Mouse (Mus musculus) CH12.LX (cell line): ENCODE measurements around the gene Sox12. TPM values are rescaled to one million over a fixed set of nuclear protein-coding genes. Genes with fewer than 3 reads are reported as not detected.

Experiments
- DNase-seq: peaks from one replicate; pipeline ENCODE4 v3.0.0-alpha.2; 2013; ENCODE audit errors: extremely low read depth
- H3K27ac ChIP-seq: 2 replicates; pipeline ENCODE4 v1.5.1; 2012; ENCODE audit warnings: low read depth, mild to moderate bottlenecking, control low read depth, moderate library complexity; ENCODE audit not compliant: insufficient read depth
- H3K27me3 ChIP-seq: replicated peaks from 2 replicates; pipeline ENCODE3; 2012; ENCODE audit warnings: inconsistent platforms
- H3K36me3 ChIP-seq, 2 experiments: replicated peaks in 1 of 2; 2 replicates each; pipeline versions ENCODE3 to v1.6.1; 2012; ENCODE audit warnings: inconsistent platforms in 1 of 2, low read length in 1 of 2, mild to moderate bottlenecking in 1 of 2, mixed read lengths in 1 of 2, moderate library complexity in 1 of 2; ENCODE audit not compliant: control insufficient read depth in 1 of 2, insufficient read depth in 1 of 2
- H3K4me1 ChIP-seq, 2 experiments: 2 replicates each; pipeline ENCODE4 v1.6.1; 2012; ENCODE audit warnings: inconsistent platforms in 1 of 2, moderate library complexity in 1 of 2; ENCODE audit not compliant: insufficient read depth in 2 of 2, control insufficient read depth in 1 of 2
- H3K4me2 ChIP-seq: 2 replicates; pipeline ENCODE4 v1.6.1; 2012; ENCODE audit warnings: low read depth, mild to moderate bottlenecking, control low read depth; ENCODE audit not compliant: poor library complexity, insufficient read depth, severe bottlenecking
- H3K4me3 ChIP-seq, 3 experiments: fragments of 150-350 bp in 1 of 3; sonication (generic) in 1 of 3; replicated peaks in 1 of 3; 2 replicates each; pipeline versions ENCODE3 to v1.5.1; 2011 to 2012; ENCODE audit warnings: low read depth in 2 of 3, low read length in 2 of 3, mild to moderate bottlenecking in 2 of 3, moderate library complexity in 2 of 3, control low read depth in 1 of 3, improper control_type of control experiment in 1 of 3, inconsistent platforms in 1 of 3, mixed read lengths in 1 of 3; ENCODE audit not compliant: poor library complexity in 1 of 3
- H3K79me2 ChIP-seq: replicated peaks from 2 replicates; pipeline ENCODE4 v1.6.1; 2012; ENCODE audit warnings: mild to moderate bottlenecking, moderate library complexity; ENCODE audit not compliant: control insufficient read depth, poor library complexity, insufficient read depth, severe bottlenecking; ENCODE audit errors: extremely low read depth
- H3K9ac ChIP-seq: 2 replicates; pipeline ENCODE4 v1.6.1; 2012; ENCODE audit warnings: low read depth, mild to moderate bottlenecking, control low read depth, moderate library complexity; ENCODE audit not compliant: insufficient read depth
- H3K9me3 ChIP-seq: replicated peaks from 2 replicates; pipeline ENCODE3; 2012; ENCODE audit warnings: low read length, inconsistent platforms, mixed read lengths
- CTCF ChIP-seq, 2 experiments: IDR thresholded peaks in 1 of 2; conservative IDR thresholded peaks in 1 of 2; 2 replicates each; pipeline ENCODE4 v1.5.1; 2011 to 2012; ENCODE audit warnings: low read depth in 2 of 2, low read length in 2 of 2, improper control_type of control experiment in 1 of 2, inconsistent platforms in 1 of 2, mild to moderate bottlenecking in 1 of 2, moderate library complexity in 1 of 2
- ELF1 ChIP-seq: IDR thresholded peaks from 2 replicates; pipeline ENCODE4 v1.6.1; 2014; ENCODE audit warnings: low read depth, mild to moderate bottlenecking, inconsistent platforms, low read length, improper control_type of control experiment
- ETS1 ChIP-seq: conservative IDR thresholded peaks from 2 replicates; pipeline ENCODE4 v1.6.1; 2012; ENCODE audit warnings: low read depth, mild to moderate bottlenecking, inconsistent platforms, low read length, improper control_type of control experiment, moderate library complexity
- HCFC1 ChIP-seq: IDR thresholded peaks from 2 replicates; pipeline ENCODE4 v1.6.1; 2012; ENCODE audit warnings: low read depth, mild to moderate bottlenecking, inconsistent platforms, low read length, improper control_type of control experiment
- JUN ChIP-seq: IDR thresholded peaks from 2 replicates; pipeline ENCODE4 v1.6.1; 2011; ENCODE audit warnings: low read depth, mild to moderate bottlenecking, low read length, improper control_type of control experiment, moderate library complexity; ENCODE audit not compliant: insufficient read depth
- MAZ ChIP-seq: IDR thresholded peaks from 2 replicates; pipeline ENCODE4 v1.6.1; 2012; ENCODE audit warnings: low read depth, mild to moderate bottlenecking, inconsistent platforms, low read length, improper control_type of control experiment, moderate library complexity
- MXI1 ChIP-seq: IDR thresholded peaks from 2 replicates; pipeline ENCODE4 v1.6.1; 2011; ENCODE audit warnings: mild to moderate bottlenecking, low read depth, low read length, improper control_type of control experiment
- NELFE ChIP-seq: IDR thresholded peaks from 2 replicates; pipeline ENCODE4 v1.6.1; 2011; ENCODE audit warnings: low read depth, low read length, improper control_type of control experiment
- RAD21 ChIP-seq: IDR thresholded peaks from 2 replicates; pipeline ENCODE4 v1.6.1; 2011; ENCODE audit warnings: low read depth, mild to moderate bottlenecking, low read length, improper control_type of control experiment, moderate library complexity
- RCOR1 ChIP-seq: conservative IDR thresholded peaks from 2 replicates; pipeline ENCODE4 v1.6.1; 2012; ENCODE audit warnings: low read depth, mild to moderate bottlenecking, inconsistent platforms, low read length, improper control_type of control experiment
- SMC3 ChIP-seq: IDR thresholded peaks from 2 replicates; pipeline ENCODE4 v1.6.1; 2011; ENCODE audit warnings: low read depth, low read length, improper control_type of control experiment
- ZMIZ1 ChIP-seq: IDR thresholded peaks from 2 replicates; pipeline ENCODE4 v1.6.1; 2012; ENCODE audit warnings: low read depth, mild to moderate bottlenecking, inconsistent platforms, low read length, improper control_type of control experiment
- ZNF384 ChIP-seq: IDR thresholded peaks from 2 replicates; pipeline ENCODE4 v1.6.1; 2012; ENCODE audit warnings: low read depth, low read length, improper control_type of control experiment, inconsistent platforms
- dilution Hi-C: fragments of 300-500 bp; cut with MboI; formaldehyde crosslinking; loops from 2 replicates; pipeline ENCODE4 v1.14.3; 2020; ENCODE audit warnings: low sequenced_read_pairs; ENCODE audit not compliant: extremely low pct_unique_long_range_greater_than_20kb, extremely low pct_ligation_motif_present
- in situ Hi-C: fragments of 300-500 bp; cut with MboI; formaldehyde crosslinking; loops from 3 replicates; pipeline ENCODE4 v1.14.3; 2019; ENCODE audit warnings: low sequenced_read_pairs, low pct_ligation_motif_present, low pct_unique_long_range_greater_than_20kb, mixed read lengths
- polyA plus RNA-seq: library from polyadenylated mRNA; unstranded; fragments of >175 nt; gene quantifications from 2 replicates; pipeline ENCODE4 v1.2.1, GENCODE M21; 2012; ENCODE audit warnings: low read depth; ENCODE audit not compliant: insufficient read length
- total RNA-seq, 2 experiments: library from RNA; depleted of rRNA; stranded (reverse); fragments of 300-350 nt in 1 of 2; fragments of >200 nt in 1 of 2; gene quantifications; 2 replicates each; pipeline ENCODE4 v1.2.3; 2012 to 2014

Sox12 gene
- total and polyA plus RNA-seq, 3 experiments = 0.09 TPM; not detected in 2

- in situ Hi-C loops = no loop called here
- Histone ChIP-seq H3K27ac (no peak overlapping the region), H3K9me3 (no peaks in the 10 kb centered on the region), H3K4me1 (peaks cover 2 to 3% of the 10 kb centered on the region in 2 experiments; a peak in 2 of 4 replicates), H3K9ac (no peak overlapping the region), H3K79me2 (no peaks in the 10 kb centered on the region), H3K4me3 (no peak overlapping the region), H3K4me2 (no peak overlapping the region), H3K36me3 (no peaks in the 10 kb centered on the region), H3K27me3 (peaks cover 78% of the 10 kb centered on the region)
- no peak for DNase-seq
- dilution Hi-C loops = no loop called here
- TF ChIP-seq SMC3 = no peak
- peak in 1 of 2 experiments; percentile 24; a peak in 1 of 4 replicates for TF ChIP-seq CTCF (conservative IDR thresholded peaks at IDR 0.05 in 1 of 2, IDR thresholded peaks at IDR 0.05 in 1 of 2; ENCODE audit: low read depth in 2 of 2, low read length in 2 of 2)
These were observed 41.1 kb upstream of the Sox12 start for GRCm38 (mm10) chr2:152438963-152439362.

- in situ Hi-C loops = no loop called here
- peak; percentile 51 for DNase-seq
- dilution Hi-C loops = no loop called here
- Histone ChIP-seq H3K9me3 (no peaks in the 10 kb centered on the region), H3K4me2 (no peak overlapping the region), H3K27me3 (peaks cover 76% of the 10 kb centered on the region), H3K4me1 (peaks cover 2 to 3% of the 10 kb centered on the region in 2 experiments; a peak in 2 of 4 replicates), H3K9ac (no peak overlapping the region), H3K36me3 (no peaks in the 10 kb centered on the region), H3K27ac (no peak overlapping the region), H3K79me2 (no peaks in the 10 kb centered on the region), H3K4me3 (no peak overlapping the region)
- no peak for TF ChIP-seq ELF1
- TF ChIP-seq HCFC1 = no peak
- no peak for TF ChIP-seq JUN
- no peak for TF ChIP-seq ETS1
- TF ChIP-seq CTCF (conservative IDR thresholded peaks at IDR 0.05 in 1 of 2, IDR thresholded peaks at IDR 0.05 in 1 of 2; ENCODE audit: low read depth in 2 of 2, low read length in 2 of 2) = peak; percentile 47 to 86
- TF ChIP-seq RCOR1 = no peak
- no peak for TF ChIP-seq ZNF384
- TF ChIP-seq RAD21 = peak; percentile 41
- peak; percentile 76 for TF ChIP-seq SMC3
- no peak for TF ChIP-seq MXI1
- no peak for TF ChIP-seq ZMIZ1
- peak; percentile 18; the same call in 1 of the 2 replicates for TF ChIP-seq NELFE
- TF ChIP-seq MAZ = peak; percentile 70
These were observed 39.4 kb upstream of the Sox12 start for GRCm38 (mm10) chr2:152436983-152437860.
